Mouse (Mus musculus) CH12.LX (cell line): ENCODE results near the gene Srd5a1. TPM values are rescaled to one million over a fixed set of nuclear protein-coding genes. Genes with fewer than 3 reads are reported as not detected.

Experiments
- DNase-seq: peaks from one replicate; pipeline ENCODE4 v3.0.0-alpha.2; 2013; ENCODE audit errors: extremely low read depth
- H3K27ac ChIP-seq: 2 replicates; pipeline ENCODE4 v1.5.1; 2012; ENCODE audit warnings: low read depth, mild to moderate bottlenecking, control low read depth, moderate library complexity; ENCODE audit not compliant: insufficient read depth
- H3K27me3 ChIP-seq: replicated peaks from 2 replicates; pipeline ENCODE3; 2012; ENCODE audit warnings: inconsistent platforms
- H3K36me3 ChIP-seq, 2 experiments: replicated peaks in 1 of 2; 2 replicates each; pipeline versions ENCODE3 to v1.6.1; 2012; ENCODE audit warnings: inconsistent platforms in 1 of 2, low read length in 1 of 2, mild to moderate bottlenecking in 1 of 2, mixed read lengths in 1 of 2, moderate library complexity in 1 of 2; ENCODE audit not compliant: control insufficient read depth in 1 of 2, insufficient read depth in 1 of 2
- H3K4me1 ChIP-seq, 2 experiments: 2 replicates each; pipeline ENCODE4 v1.6.1; 2012; ENCODE audit warnings: inconsistent platforms in 1 of 2, moderate library complexity in 1 of 2; ENCODE audit not compliant: insufficient read depth in 2 of 2, control insufficient read depth in 1 of 2
- H3K4me2 ChIP-seq: 2 replicates; pipeline ENCODE4 v1.6.1; 2012; ENCODE audit warnings: low read depth, mild to moderate bottlenecking, control low read depth; ENCODE audit not compliant: poor library complexity, insufficient read depth, severe bottlenecking
- H3K4me3 ChIP-seq, 3 experiments: fragments of 150-350 bp in 1 of 3; sonication (generic) in 1 of 3; replicated peaks in 1 of 3; 2 replicates each; pipeline versions ENCODE3 to v1.5.1; 2011 to 2012; ENCODE audit warnings: low read depth in 2 of 3, low read length in 2 of 3, mild to moderate bottlenecking in 2 of 3, moderate library complexity in 2 of 3, control low read depth in 1 of 3, improper control_type of control experiment in 1 of 3, inconsistent platforms in 1 of 3, mixed read lengths in 1 of 3; ENCODE audit not compliant: poor library complexity in 1 of 3
- H3K79me2 ChIP-seq: replicated peaks from 2 replicates; pipeline ENCODE4 v1.6.1; 2012; ENCODE audit warnings: mild to moderate bottlenecking, moderate library complexity; ENCODE audit not compliant: control insufficient read depth, poor library complexity, insufficient read depth, severe bottlenecking; ENCODE audit errors: extremely low read depth
- H3K9ac ChIP-seq: 2 replicates; pipeline ENCODE4 v1.6.1; 2012; ENCODE audit warnings: low read depth, mild to moderate bottlenecking, control low read depth, moderate library complexity; ENCODE audit not compliant: insufficient read depth
- H3K9me3 ChIP-seq: replicated peaks from 2 replicates; pipeline ENCODE3; 2012; ENCODE audit warnings: low read length, inconsistent platforms, mixed read lengths
- BHLHE40 ChIP-seq: IDR thresholded peaks from 2 replicates; pipeline ENCODE4 v1.6.1; 2011; ENCODE audit warnings: mild to moderate bottlenecking, low read depth, low read length, improper control_type of control experiment
- CHD1 ChIP-seq: IDR thresholded peaks from 2 replicates; pipeline ENCODE4 v1.6.1; 2012; ENCODE audit warnings: low read depth, low read length, improper control_type of control experiment, inconsistent platforms
- CHD2 ChIP-seq: IDR thresholded peaks from 2 replicates; pipeline ENCODE4 v1.6.1; 2011; ENCODE audit warnings: low read length, improper control_type of control experiment
- E2F4 ChIP-seq: IDR thresholded peaks from 2 replicates; pipeline ENCODE4 v1.6.1; 2011; ENCODE audit warnings: low read depth, low read length, improper control_type of control experiment; ENCODE audit not compliant: insufficient replicate concordance
- ELF1 ChIP-seq: IDR thresholded peaks from 2 replicates; pipeline ENCODE4 v1.6.1; 2014; ENCODE audit warnings: low read depth, mild to moderate bottlenecking, inconsistent platforms, low read length, improper control_type of control experiment
- EP300 ChIP-seq: IDR thresholded peaks from 2 replicates; pipeline ENCODE4 v1.6.1; 2011; ENCODE audit warnings: low read length, improper control_type of control experiment
- ETS1 ChIP-seq: conservative IDR thresholded peaks from 2 replicates; pipeline ENCODE4 v1.6.1; 2012; ENCODE audit warnings: low read depth, mild to moderate bottlenecking, inconsistent platforms, low read length, improper control_type of control experiment, moderate library complexity
- GABPA ChIP-seq: IDR thresholded peaks from 2 replicates; pipeline ENCODE4 v1.6.1; 2012; ENCODE audit warnings: low read depth, low read length, improper control_type of control experiment, inconsistent platforms; ENCODE audit not compliant: insufficient replicate concordance
- HCFC1 ChIP-seq: IDR thresholded peaks from 2 replicates; pipeline ENCODE4 v1.6.1; 2012; ENCODE audit warnings: low read depth, mild to moderate bottlenecking, inconsistent platforms, low read length, improper control_type of control experiment
- IRF4 ChIP-seq: IDR thresholded peaks from 2 replicates; pipeline ENCODE4 v1.6.1; 2014; ENCODE audit warnings: low read depth, mild to moderate bottlenecking, inconsistent platforms, low read length, improper control_type of control experiment
- JUN ChIP-seq: IDR thresholded peaks from 2 replicates; pipeline ENCODE4 v1.6.1; 2011; ENCODE audit warnings: low read depth, mild to moderate bottlenecking, low read length, improper control_type of control experiment, moderate library complexity; ENCODE audit not compliant: insufficient read depth
- JUND ChIP-seq: conservative IDR thresholded peaks from 2 replicates; pipeline ENCODE4 v1.6.1; 2011; ENCODE audit warnings: low read depth, low read length, improper control_type of control experiment
- KAT2A ChIP-seq: IDR thresholded peaks from 2 replicates; pipeline ENCODE4 v1.6.1; 2012; ENCODE audit warnings: low read length, improper control_type of control experiment, inconsistent platforms; ENCODE audit not compliant: insufficient replicate concordance
- MAFK ChIP-seq: IDR thresholded peaks from 2 replicates; pipeline ENCODE4 v1.6.1; 2011; ENCODE audit warnings: low read length, improper control_type of control experiment; ENCODE audit not compliant: insufficient replicate concordance
- MYC ChIP-seq: IDR thresholded peaks from 2 replicates; pipeline ENCODE4 v1.6.1; 2011; ENCODE audit warnings: low read depth, mild to moderate bottlenecking, improper control_type of control experiment, low read length
- NELFE ChIP-seq: IDR thresholded peaks from 2 replicates; pipeline ENCODE4 v1.6.1; 2011; ENCODE audit warnings: low read depth, low read length, improper control_type of control experiment
- NRF1 ChIP-seq: IDR thresholded peaks from 2 replicates; pipeline ENCODE4 v1.6.1; 2014; ENCODE audit warnings: low read depth, mild to moderate bottlenecking, inconsistent platforms, low read length, improper control_type of control experiment, moderate library complexity
- POLR2A ChIP-seq: IDR thresholded peaks from 2 replicates; pipeline ENCODE4 v1.6.1; 2011; ENCODE audit warnings: low read depth, mild to moderate bottlenecking, improper control_type of control experiment, low read length
- POLR2AphosphoS2 ChIP-seq: IDR thresholded peaks from 2 replicates; pipeline ENCODE4 v1.6.1; 2011; ENCODE audit warnings: low read depth, low read length, improper control_type of control experiment
- RAD21 ChIP-seq: IDR thresholded peaks from 2 replicates; pipeline ENCODE4 v1.6.1; 2011; ENCODE audit warnings: low read depth, mild to moderate bottlenecking, low read length, improper control_type of control experiment, moderate library complexity
- RCOR1 ChIP-seq: conservative IDR thresholded peaks from 2 replicates; pipeline ENCODE4 v1.6.1; 2012; ENCODE audit warnings: low read depth, mild to moderate bottlenecking, inconsistent platforms, low read length, improper control_type of control experiment
- SMC3 ChIP-seq: IDR thresholded peaks from 2 replicates; pipeline ENCODE4 v1.6.1; 2011; ENCODE audit warnings: low read depth, low read length, improper control_type of control experiment
- TBP ChIP-seq: conservative IDR thresholded peaks from 2 replicates; pipeline ENCODE4 v1.6.1; 2011; ENCODE audit warnings: low read depth, low read length, improper control_type of control experiment
- TCF12 ChIP-seq: IDR thresholded peaks from 2 replicates; pipeline ENCODE4 v1.6.1; 2014; ENCODE audit warnings: low read depth, mild to moderate bottlenecking, inconsistent platforms, low read length, improper control_type of control experiment
- UBTF ChIP-seq: IDR thresholded peaks from 2 replicates; pipeline ENCODE4 v1.6.1; 2012; ENCODE audit warnings: low read depth, mild to moderate bottlenecking, inconsistent platforms, low read length, improper control_type of control experiment, moderate library complexity
- USF1 ChIP-seq: IDR thresholded peaks from 2 replicates; pipeline ENCODE4 v1.6.1; 2014; ENCODE audit warnings: low read depth, mild to moderate bottlenecking, inconsistent platforms, low read length, improper control_type of control experiment
- USF2 ChIP-seq: conservative IDR thresholded peaks from 2 replicates; pipeline ENCODE4 v1.6.1; 2011; ENCODE audit warnings: low read depth, low read length, improper control_type of control experiment
- ZC3H11A ChIP-seq: IDR thresholded peaks from 2 replicates; pipeline ENCODE4 v1.6.1; 2012; ENCODE audit warnings: low read depth, mild to moderate bottlenecking, inconsistent platforms, low read length, improper control_type of control experiment
- ZKSCAN1 ChIP-seq: IDR thresholded peaks from 2 replicates; pipeline ENCODE4 v1.6.1; 2012; ENCODE audit warnings: low read depth, inconsistent platforms, low read length, improper control_type of control experiment, borderline replicate concordance
- dilution Hi-C: fragments of 300-500 bp; cut with MboI; formaldehyde crosslinking; loops from 2 replicates; pipeline ENCODE4 v1.14.3; 2020; ENCODE audit warnings: low sequenced_read_pairs; ENCODE audit not compliant: extremely low pct_unique_long_range_greater_than_20kb, extremely low pct_ligation_motif_present
- in situ Hi-C: fragments of 300-500 bp; cut with MboI; formaldehyde crosslinking; loops from 3 replicates; pipeline ENCODE4 v1.14.3; 2019; ENCODE audit warnings: low sequenced_read_pairs, low pct_ligation_motif_present, low pct_unique_long_range_greater_than_20kb, mixed read lengths
- polyA plus RNA-seq: library from polyadenylated mRNA; unstranded; fragments of >175 nt; gene quantifications from 2 replicates; pipeline ENCODE4 v1.2.1, GENCODE M21; 2012; ENCODE audit warnings: low read depth; ENCODE audit not compliant: insufficient read length
- total RNA-seq, 2 experiments: library from RNA; depleted of rRNA; stranded (reverse); fragments of 300-350 nt in 1 of 2; fragments of >200 nt in 1 of 2; gene quantifications; 2 replicates each; pipeline ENCODE4 v1.2.3; 2012 to 2014

Gene Srd5a1
- total and polyA plus RNA-seq, 3 experiments, result 1.2 to 2.4 (median 2.3) TPM

DNA sequence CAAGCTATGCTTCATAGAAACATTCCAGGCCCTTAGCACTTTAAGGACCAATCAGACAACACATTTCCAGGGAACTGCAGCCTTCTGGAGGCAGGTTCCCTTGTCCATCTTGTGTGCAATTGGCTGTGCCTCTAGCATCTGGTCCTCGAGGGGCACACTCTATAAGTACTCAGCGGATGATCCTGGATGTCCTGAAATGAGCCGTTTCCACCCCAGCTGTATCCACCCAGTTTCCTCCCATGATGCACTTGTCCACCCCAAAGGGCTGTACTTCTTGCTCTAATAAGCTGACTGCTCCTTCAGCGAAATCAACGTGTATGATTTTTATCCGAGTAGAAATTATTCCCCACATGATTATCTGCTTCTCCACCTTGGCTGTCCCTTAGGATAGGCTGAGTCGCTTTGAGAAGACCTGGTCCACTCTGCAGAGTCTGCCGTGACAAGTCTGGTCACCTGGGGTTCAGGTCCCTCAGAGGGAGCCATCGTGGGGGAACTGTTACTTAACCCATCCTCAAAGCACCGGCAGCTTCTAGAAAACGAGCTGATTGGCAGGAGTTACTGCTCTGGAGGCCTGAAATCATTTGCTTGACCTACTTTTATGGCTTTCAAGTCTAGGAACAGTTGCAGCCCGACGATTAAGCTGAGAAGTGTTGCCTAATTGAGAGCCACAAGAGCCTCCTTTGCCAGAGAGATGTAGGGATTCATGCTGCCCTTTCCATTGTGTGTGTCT lies 34.6 kb upstream of the Srd5a1 start:
- no peaks in the 10 kb centered on the region for H3K9me3 ChIP-seq
- H3K36me3 ChIP-seq, result peaks cover 10 to 26% of the 10 kb centered on the region in 2 experiments
- H3K27ac ChIP-seq, result no peak overlapping the region
- DNase-seq, result no peak
- no peak overlapping the region for H3K4me3 ChIP-seq
- peaks cover 10 to 20% of the 10 kb centered on the region in 2 experiments for H3K4me1 ChIP-seq
- no peak overlapping the region for H3K4me2 ChIP-seq
- H3K27me3 ChIP-seq, result no peaks in the 10 kb centered on the region
- H3K9ac ChIP-seq, result no peak overlapping the region
- dilution Hi-C loops, result no loop called here
- TF ChIP-seq POLR2A (no peak), E2F4 (no peak), RCOR1 (no peak), BHLHE40 (no peak), RAD21 (no peak), GABPA (no peak), USF2 (no peak), UBTF (no peak), POLR2AphosphoS2 (no peak), EP300 (no peak)
- TF ChIP-seq, all 38 proteins: peak for 0
- no peaks in the 10 kb centered on the region for H3K79me2 ChIP-seq
- in situ Hi-C loops, result no loop called here

DNA sequence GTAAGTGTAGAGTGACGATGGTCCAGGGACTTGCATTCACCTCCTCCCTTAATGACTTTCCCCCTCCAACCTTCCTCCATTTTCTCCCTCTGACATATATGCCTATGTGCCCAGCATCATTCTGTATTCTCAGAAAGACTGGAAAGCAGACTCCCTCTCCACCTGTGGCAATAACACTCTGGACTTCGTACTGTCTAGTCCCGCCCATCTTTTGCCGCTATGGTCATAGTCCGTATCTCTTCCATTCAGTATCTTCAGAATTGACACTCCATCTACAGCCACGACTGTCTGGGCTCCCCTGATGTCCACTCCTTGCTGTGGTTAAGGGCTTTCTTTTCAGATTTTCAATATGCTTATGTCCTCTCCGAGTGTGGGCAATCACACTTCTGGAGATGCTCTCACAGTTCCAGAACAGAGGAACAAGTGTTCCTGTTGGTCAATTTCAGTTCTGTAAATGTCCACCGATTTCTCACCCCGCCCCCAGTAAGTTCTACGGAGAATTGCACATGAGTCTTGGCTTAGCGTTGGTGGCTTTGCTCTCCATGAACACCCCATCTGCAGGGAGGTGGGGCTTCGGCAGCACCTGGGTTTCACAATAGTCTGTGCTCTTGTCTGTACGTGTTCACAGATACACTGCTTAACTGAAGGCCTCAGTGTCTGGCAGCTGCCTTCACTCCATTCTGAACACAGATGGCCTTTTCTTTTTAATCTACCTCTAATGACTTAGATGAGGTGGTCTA lies 33.4 kb upstream of the Srd5a1 start:
- Histone ChIP-seq H3K36me3 (peaks cover 19 to 39% of the 10 kb centered on the region in 2 experiments), H3K4me2 (peak overlapping the region; percentile 23; the same call in 1 of the 2 replicates), H3K9ac (no peak overlapping the region), H3K9me3 (no peaks in the 10 kb centered on the region), H3K79me2 (no peaks in the 10 kb centered on the region), H3K4me3 (no peak overlapping the region), H3K4me1 (peaks cover 10 to 20% of the 10 kb centered on the region in 2 experiments), H3K27me3 (no peaks in the 10 kb centered on the region), H3K27ac (no peak overlapping the region)
- dilution Hi-C loops (no loop called here), in situ Hi-C loops (no loop called here)
- DNase-seq, result peak; percentile 51
- no peak for TF ChIP-seq ZKSCAN1
- 0 out of 2 replicates have a peak, but pooled peaks have one; percentile 7 for TF ChIP-seq EP300
- no peak for TF ChIP-seq NELFE
- TF ChIP-seq CHD2, result no peak
- no peak for TF ChIP-seq CHD1
- TF ChIP-seq JUN, result no peak
- no peak for TF ChIP-seq ZC3H11A
- no peak for TF ChIP-seq MYC
- TF ChIP-seq IRF4, result peak; percentile 31; the same call in 1 of the 2 replicates
- TF ChIP-seq TBP, result no peak
- no peak for TF ChIP-seq MAFK
- TF ChIP-seq NRF1, result no peak
- no peak for TF ChIP-seq POLR2A
- TF ChIP-seq ELF1, result no peak
- TF ChIP-seq POLR2AphosphoS2, result no peak
- TF ChIP-seq ETS1, result no peak
- TF ChIP-seq BHLHE40, result no peak
- TF ChIP-seq HCFC1, result no peak
- TF ChIP-seq SMC3, result no peak
- no peak for TF ChIP-seq KAT2A
- peak; percentile 35; the same call in 1 of the 2 replicates for TF ChIP-seq TCF12
- no peak for TF ChIP-seq GABPA
- no peak for TF ChIP-seq RCOR1
- no peak for TF ChIP-seq JUND
- TF ChIP-seq USF1, result no peak
